In the genomic region with DNA sequence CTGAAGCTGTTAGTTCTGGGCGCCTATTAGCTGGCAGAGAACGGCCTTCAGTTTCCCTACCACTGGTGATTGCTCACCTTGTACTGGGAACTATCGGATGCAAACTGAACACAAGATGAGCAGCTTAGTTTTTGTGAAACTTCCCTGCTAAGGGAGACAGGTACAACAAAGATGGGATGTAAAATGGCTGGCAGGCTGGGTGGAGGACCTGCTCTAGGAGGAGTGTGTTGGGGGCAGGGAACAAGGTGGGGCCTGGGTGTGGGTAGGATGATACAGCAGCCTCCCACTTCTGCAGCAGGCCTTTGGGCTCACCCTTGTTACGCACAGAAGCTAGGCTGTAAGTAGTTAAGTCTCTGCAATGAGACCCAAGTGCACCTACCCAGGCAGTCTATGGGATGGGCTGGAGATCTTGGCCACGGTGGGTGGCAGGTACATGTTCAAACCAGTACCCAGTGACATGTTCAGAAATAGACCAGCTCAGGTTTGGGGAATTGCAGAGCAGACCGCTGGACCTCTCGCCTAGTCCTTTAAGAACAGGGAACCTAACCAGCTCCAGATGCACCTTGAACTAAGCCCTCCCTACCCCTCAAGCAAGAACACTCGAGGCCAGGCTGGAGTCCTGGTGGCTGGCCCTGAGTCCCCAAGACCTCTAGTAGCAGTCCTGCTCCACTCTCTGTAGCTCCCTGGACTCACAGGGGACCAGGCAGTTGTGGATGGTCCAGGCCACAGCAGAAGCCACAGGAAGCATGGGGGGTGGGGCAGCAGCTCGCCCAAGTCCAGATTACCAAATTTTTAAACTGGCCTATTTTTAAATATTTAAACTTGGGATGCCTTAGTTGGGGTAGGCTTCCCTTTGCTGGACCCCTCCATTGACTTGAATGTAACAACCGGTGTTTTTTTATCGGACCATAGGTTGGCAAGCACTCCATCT, we compare ENCODE assay signal across 8 mouse cellular contexts. TPM values are rescaled to one million over a fixed set of nuclear protein-coding genes. Genes with fewer than 3 reads are reported as not detected.
DNase-seq lines count a peak whose midpoint lies in the region; ATAC-seq lines count a peak whose summit lies in the region.

No protein-coding gene starts in this region.

- no peak overlapping the region for H3K4me3 ChIP-seq in kidney, embryonic 16.5 days (ENCODE audit: low read length)
- no peak overlapping the region for H3K4me3 ChIP-seq in forebrain, embryonic 12.5 days (replicated peaks)
- H3K4me3 ChIP-seq in limb, embryonic 12.5 days (replicated peaks) = no peak overlapping the region
- no peak overlapping the region for H3K4me3 ChIP-seq in neural tube, embryonic 15.5 days (replicated peaks)

- 62% methylated on average over 11 of the region's 11 CpGs for WGBS in kidney, embryonic 16.5 days
- 66% methylated on average over 11 of the region's 11 CpGs for WGBS in forebrain, embryonic 12.5 days
- 49% methylated on average over 11 of the region's 11 CpGs for WGBS in limb, embryonic 12.5 days
- 66% methylated on average over 11 of the region's 11 CpGs for WGBS in neural tube, embryonic 15.5 days

- H3K27me3 ChIP-seq in kidney, embryonic 16.5 days (ENCODE audit: insufficient read depth, low read length) = no peaks in the 10 kb centered on the region
- no peaks in the 10 kb centered on the region for H3K27me3 ChIP-seq in forebrain, embryonic 12.5 days
- no peaks in the 10 kb centered on the region for H3K27me3 ChIP-seq in limb, embryonic 12.5 days
- no peaks in the 10 kb centered on the region for H3K27me3 ChIP-seq in neural tube, embryonic 15.5 days (replicated peaks)

- no peak for DNase-seq in kidney, adult 9 months
- peak; percentile 66 for DNase-seq in NIH3T3 (ENCODE audit: low read depth)
- DNase-seq in cerebellum, adult 9-10 months = no peak
- no peak for DNase-seq in thymus, postnatal 10 days (ENCODE audit: low spot score in 2 of 2)

- H3K36me3 ChIP-seq in kidney, embryonic 16.5 days (ENCODE audit: insufficient read depth, low read length) = peaks cover 31% of the 10 kb centered on the region
- peaks cover 51% of the 10 kb centered on the region for H3K36me3 ChIP-seq in forebrain, embryonic 12.5 days (replicated peaks)
- peaks cover 51% of the 10 kb centered on the region for H3K36me3 ChIP-seq in limb, embryonic 12.5 days
- peaks cover 34% of the 10 kb centered on the region for H3K36me3 ChIP-seq in neural tube, embryonic 15.5 days

- H3K27ac ChIP-seq in kidney, embryonic 16.5 days (ENCODE audit: low read length) = peak overlapping the region; percentile 99
- peak overlapping the region; percentile 98 for H3K27ac ChIP-seq in forebrain, embryonic 12.5 days
- H3K27ac ChIP-seq in limb, embryonic 12.5 days = peak overlapping the region; percentile 75
- H3K27ac ChIP-seq in neural tube, embryonic 15.5 days (replicated peaks) = peak overlapping the region; percentile 18; the same call in 1 of the 2 replicates

- no peak for ATAC-seq in kidney, embryonic 16.5 days (ENCODE audit: low FRiP score, low TSS enrichment)
- ATAC-seq in forebrain, embryonic 12.5 days (ENCODE audit: low FRiP score) = no peak
- no peak for ATAC-seq in limb, embryonic 12.5 days (ENCODE audit: insufficient number of reproducible peaks, insufficient read depth, low FRiP score, low TSS enrichment, low read depth)
- ATAC-seq in neural tube, embryonic 15.5 days (ENCODE audit: low FRiP score) = no peak

- no peak overlapping the region for H3K9ac ChIP-seq in kidney, embryonic 16.5 days (replicated peaks; ENCODE audit: low read length)
- 0 out of 2 replicates have a peak overlapping the region, but pooled peaks have one; percentile 21 for H3K9ac ChIP-seq in forebrain, embryonic 12.5 days
- H3K9ac ChIP-seq in limb, embryonic 12.5 days (replicated peaks) = 0 out of 2 replicates have a peak overlapping the region, but pooled peaks have one; percentile 2
- H3K9ac ChIP-seq in neural tube, embryonic 15.5 days (replicated peaks) = no peak overlapping the region

- H3K4me1 ChIP-seq in kidney, embryonic 16.5 days (ENCODE audit: insufficient read depth, low read length) = peaks cover 32% of the 10 kb centered on the region
- H3K4me1 ChIP-seq in forebrain, embryonic 12.5 days = peaks cover 43% of the 10 kb centered on the region
- H3K4me1 ChIP-seq in limb, embryonic 12.5 days (replicated peaks) = peaks cover 43% of the 10 kb centered on the region
- H3K4me1 ChIP-seq in neural tube, embryonic 15.5 days = peaks cover 65% of the 10 kb centered on the region

- no peak overlapping the region for H3K4me2 ChIP-seq in kidney, embryonic 16.5 days (replicated peaks; ENCODE audit: low read depth, low read length)
- peak overlapping the region; percentile 93 for H3K4me2 ChIP-seq in forebrain, embryonic 12.5 days
- peak overlapping the region; percentile 83 for H3K4me2 ChIP-seq in limb, embryonic 12.5 days
- 0 out of 2 replicates have a peak overlapping the region, but pooled peaks have one; percentile 97 for H3K4me2 ChIP-seq in neural tube, embryonic 15.5 days

- H3K9me3 ChIP-seq in kidney, embryonic 16.5 days (ENCODE audit: low read length) = no peaks in the 10 kb centered on the region
- H3K9me3 ChIP-seq in forebrain, embryonic 12.5 days = no peaks in the 10 kb centered on the region
- no peaks in the 10 kb centered on the region for H3K9me3 ChIP-seq in limb, embryonic 12.5 days
- no peaks in the 10 kb centered on the region for H3K9me3 ChIP-seq in neural tube, embryonic 15.5 days (replicated peaks)

RNA-seq across cellular contexts. Expression of gene Atf4, which starts 3.5 kb away (rescaled TPM):
- polyA plus RNA-seq in kidney, embryonic 16.5 days (2015; fragmentation: Nextera tagmentation; extraction: Ambion mirVana) = 127 and 132 TPM in 2 replicates
- 132 and 142 TPM in 2 replicates for polyA plus RNA-seq in forebrain, embryonic 12.5 days (2016; fragmentation: Nextera tagmentation; extraction: Ambion mirVana)
- 112 TPM in 2 replicates for polyA plus RNA-seq in limb, embryonic 12.5 days (2016; fragmentation: Nextera tagmentation; extraction: Ambion mirVana)
- 106 and 113 TPM in 2 replicates for polyA plus RNA-seq in neural tube, embryonic 15.5 days (2015; fragmentation: Nextera tagmentation; extraction: Ambion mirVana)

RNA-seq across cellular contexts. Expression of gene Rps19bp1, which starts 5.6 kb away (rescaled TPM):
- polyA plus RNA-seq in kidney, embryonic 16.5 days (2015; fragmentation: Nextera tagmentation; extraction: Ambion mirVana) = 48.5 and 50.8 TPM in 2 replicates
- polyA plus RNA-seq in forebrain, embryonic 12.5 days (2016; fragmentation: Nextera tagmentation; extraction: Ambion mirVana) = 57.4 and 65.2 TPM in 2 replicates
- polyA plus RNA-seq in limb, embryonic 12.5 days (2016; fragmentation: Nextera tagmentation; extraction: Ambion mirVana) = 65.0 and 70.1 TPM in 2 replicates
- polyA plus RNA-seq in neural tube, embryonic 15.5 days (2015; fragmentation: Nextera tagmentation; extraction: Ambion mirVana) = 72.6 and 83.9 TPM in 2 replicates

RNA-seq across cellular contexts. Expression of gene AC140267.1, which starts 22.9 kb away (rescaled TPM):
- polyA plus RNA-seq in kidney, embryonic 16.5 days (2015; fragmentation: Nextera tagmentation; extraction: Ambion mirVana) = 3.3 TPM in 1 of 2 replicates, not detected in the other
- not detected in 2 replicates for polyA plus RNA-seq in forebrain, embryonic 12.5 days (2016; fragmentation: Nextera tagmentation; extraction: Ambion mirVana)
- polyA plus RNA-seq in limb, embryonic 12.5 days (2016; fragmentation: Nextera tagmentation; extraction: Ambion mirVana) = 7.0 TPM in 1 of 2 replicates, not detected in the other
- polyA plus RNA-seq in neural tube, embryonic 15.5 days (2015; fragmentation: Nextera tagmentation; extraction: Ambion mirVana) = 1.7 TPM in 1 of 2 replicates, not detected in the other

RNA-seq across cellular contexts. Expression of gene Mief1, which starts 24.7 kb away (rescaled TPM):
- 36.3 and 38.1 TPM in 2 replicates for polyA plus RNA-seq in kidney, embryonic 16.5 days (2015; fragmentation: Nextera tagmentation; extraction: Ambion mirVana)
- polyA plus RNA-seq in forebrain, embryonic 12.5 days (2016; fragmentation: Nextera tagmentation; extraction: Ambion mirVana) = 38.6 and 44.2 TPM in 2 replicates
- 38.0 and 41.6 TPM in 2 replicates for polyA plus RNA-seq in limb, embryonic 12.5 days (2016; fragmentation: Nextera tagmentation; extraction: Ambion mirVana)
- polyA plus RNA-seq in neural tube, embryonic 15.5 days (2015; fragmentation: Nextera tagmentation; extraction: Ambion mirVana) = 33.3 and 34.5 TPM in 2 replicates

RNA-seq across cellular contexts. Expression of gene Cacna1i, which starts 28.5 kb away (rescaled TPM):
- not detected in 2 replicates for polyA plus RNA-seq in kidney, embryonic 16.5 days (2015; fragmentation: Nextera tagmentation; extraction: Ambion mirVana)
- 0.17 and 0.21 TPM in 2 replicates for polyA plus RNA-seq in forebrain, embryonic 12.5 days (2016; fragmentation: Nextera tagmentation; extraction: Ambion mirVana)
- not detected in 2 replicates for polyA plus RNA-seq in limb, embryonic 12.5 days (2016; fragmentation: Nextera tagmentation; extraction: Ambion mirVana)
- polyA plus RNA-seq in neural tube, embryonic 15.5 days (2015; fragmentation: Nextera tagmentation; extraction: Ambion mirVana) = 0.79 and 0.88 TPM in 2 replicates

Comparison
In these comparisons a context has a peak if more than half of its experiments do, and no peak if none do; other contexts are left out.
1. H3K27ac ChIP-seq: peak in every context shown above with its lines; median percentile 99 in kidney, embryonic 16.5 days; 98 in forebrain, embryonic 12.5 days; 75 in limb, embryonic 12.5 days; 18 in neural tube, embryonic 15.5 days.
2. H3K9ac ChIP-seq: peak in forebrain, embryonic 12.5 days (single experiment) and limb, embryonic 12.5 days (single experiment); none in kidney, embryonic 16.5 days (single experiment) and neural tube, embryonic 15.5 days (single experiment).